Mouse (Mus musculus): ENCODE data around the gene Btf3.

GRCm38 (mm10) chr13:98315124-98315523, 1.7 kb downstream of the Btf3 start:
- TF ChIP-seq POLR2A (IDR thresholded peaks at IDR 0.05; ENCODE audit: extremely low read depth, insufficient read depth, low read length) = no peak
- TF ChIP-seq CTCF (IDR thresholded peaks at IDR 0.05; ENCODE audit: extremely low read depth, insufficient read depth, low read length) = no peak
